ENCODE assay signal across 31 mouse cellular contexts in genomic region chr7:120933110-120933509, GRCm38 (mm10). TPM values are rescaled to one million over a fixed set of nuclear protein-coding genes. Genes with fewer than 3 reads are reported as not detected.
DNase-seq lines count a peak whose midpoint lies in the region; ATAC-seq and TF ChIP-seq lines count a peak whose summit lies in the region.
"Had no signal": no experiment of that assay in that cellular context is flagged by ENCODE, and none has a peak within 500 bp of the region (broad histone marks: within the 10 kb centered on the region; RNA-seq: fewer than 3 reads in every experiment).

No protein-coding gene starts in this region.

- H3K9me3 ChIP-seq in heart, embryonic 12.5 days (replicated peaks), result no peaks in the 10 kb centered on the region
- no peaks in the 10 kb centered on the region for H3K9me3 ChIP-seq in liver, embryonic 14.5 days (ENCODE audit: control insufficient read depth, low read length)
- H3K9me3 ChIP-seq in liver, embryonic 11.5 days (ENCODE audit: control insufficient read depth, low read length), result no peaks in the 10 kb centered on the region
- H3K9me3 ChIP-seq in G1E (replicated peaks), result no peaks in the 10 kb centered on the region
- H3K9me3 ChIP-seq in liver, embryonic 15.5 days (replicated peaks), result no peaks in the 10 kb centered on the region
- H3K9me3 ChIP-seq: embryonic facial prominence, embryonic 15.5 days; heart, embryonic 13.5 days had no signal

- no peak overlapping the region for H3K27ac ChIP-seq in heart, embryonic 12.5 days (ENCODE audit: poor library complexity, severe bottlenecking)
- no peak overlapping the region for H3K27ac ChIP-seq in liver, embryonic 14.5 days
- H3K27ac ChIP-seq in liver, embryonic 11.5 days (ENCODE audit: low read depth, low read length), result no peak overlapping the region
- peak overlapping the region; percentile 53 for H3K27ac ChIP-seq in liver, embryonic 15.5 days (replicated peaks)
- H3K27ac ChIP-seq: embryonic facial prominence, embryonic 15.5 days; gastrocnemius, adult 2 months; heart, embryonic 13.5 days; hindbrain, embryonic 14.5 days; hindbrain, postnatal 0 days had no signal

- 0 out of 2 replicates have a peak, but pooled peaks cover 2% of the 10 kb centered on the region for H3K4me1 ChIP-seq in heart, embryonic 12.5 days (replicated peaks)
- H3K4me1 ChIP-seq in liver, embryonic 14.5 days (replicated peaks; ENCODE audit: control insufficient read depth in 2 of 2, insufficient read depth in 2 of 2, low read length in 1 of 2), result peaks cover 2 to 8% of the 10 kb centered on the region in 2 experiments; a peak in 1 of 4 replicates
- peaks cover 11% of the 10 kb centered on the region for H3K4me1 ChIP-seq in liver, embryonic 11.5 days (replicated peaks; ENCODE audit: control insufficient read depth, insufficient read depth, low read length)
- H3K4me1 ChIP-seq in G1E (ENCODE audit: insufficient read depth, low read depth, low read length), result peaks cover 73% of the 10 kb centered on the region
- peaks cover 18% of the 10 kb centered on the region for H3K4me1 ChIP-seq in liver, embryonic 15.5 days (replicated peaks)
- H3K4me1 ChIP-seq: embryonic facial prominence, embryonic 15.5 days; heart, embryonic 13.5 days had no signal

- H3K27me3 ChIP-seq in heart, embryonic 12.5 days (replicated peaks), result no peaks in the 10 kb centered on the region
- H3K27me3 ChIP-seq in liver, embryonic 14.5 days (ENCODE audit: control insufficient read depth, insufficient read depth, low read length), result no peaks in the 10 kb centered on the region
- H3K27me3 ChIP-seq in liver, embryonic 11.5 days (replicated peaks; ENCODE audit: control insufficient read depth, insufficient read depth, low read length), result no peaks in the 10 kb centered on the region
- H3K27me3 ChIP-seq in G1E (ENCODE audit: insufficient read depth, low read length), result no peaks in the 10 kb centered on the region
- no peaks in the 10 kb centered on the region for H3K27me3 ChIP-seq in liver, embryonic 15.5 days
- H3K27me3 ChIP-seq: CH12.LX; embryonic facial prominence, embryonic 15.5 days; heart, embryonic 13.5 days had no signal

- H3K4me3 ChIP-seq in heart, embryonic 12.5 days, result no peak overlapping the region
- no peak overlapping the region for H3K4me3 ChIP-seq in liver, embryonic 14.5 days (ENCODE audit: insufficient read depth in 1 of 2, low read depth in 2 of 2, low read length in 2 of 2)
- no peak overlapping the region for H3K4me3 ChIP-seq in liver, embryonic 11.5 days (ENCODE audit: low read depth, low read length)
- peak overlapping the region; percentile 60; the same call in 1 of the 2 replicates for H3K4me3 ChIP-seq in G1E (ENCODE audit: low read depth, low read length)
- H3K4me3 ChIP-seq in liver, embryonic 15.5 days (replicated peaks), result no peak overlapping the region
- H3K4me3 ChIP-seq: embryonic facial prominence, embryonic 15.5 days; gastrocnemius, adult 2 months; heart, embryonic 13.5 days had no signal

- no peak overlapping the region for H3K4me2 ChIP-seq in heart, embryonic 12.5 days
- no peak overlapping the region for H3K4me2 ChIP-seq in liver, embryonic 14.5 days (ENCODE audit: low read depth)
- H3K4me2 ChIP-seq in liver, embryonic 11.5 days, result no peak overlapping the region
- no peak overlapping the region for H3K4me2 ChIP-seq in liver, embryonic 15.5 days
- H3K4me2 ChIP-seq: embryonic facial prominence, embryonic 15.5 days; heart, embryonic 13.5 days; hindbrain, embryonic 14.5 days had no signal

- no peak overlapping the region for H3K9ac ChIP-seq in heart, embryonic 12.5 days
- H3K9ac ChIP-seq in liver, embryonic 14.5 days (replicated peaks), result 0 out of 2 replicates have a peak overlapping the region, but pooled peaks have one; percentile 16
- no peak overlapping the region for H3K9ac ChIP-seq in liver, embryonic 11.5 days (ENCODE audit: low read depth, low read length)
- no peak overlapping the region for H3K9ac ChIP-seq in liver, embryonic 15.5 days
- H3K9ac ChIP-seq: embryonic facial prominence, embryonic 15.5 days; forebrain, postnatal 0 days; heart, embryonic 13.5 days; hindbrain, embryonic 14.5 days had no signal

- no peak for TF ChIP-seq EP300 in liver, embryonic 14.5 days (IDR thresholded peaks at IDR 0.05; ENCODE audit: low read depth)

- no peak for ATAC-seq in heart, embryonic 12.5 days (ENCODE audit: insufficient number of reproducible peaks, low FRiP score)
- 0 out of 2 replicates have a peak, but pooled peaks have one; percentile 9 for ATAC-seq in liver, embryonic 14.5 days (ENCODE audit: insufficient read depth)
- no peak for ATAC-seq in liver, embryonic 11.5 days (replicated peaks; ENCODE audit: low FRiP score)
- no peak for ATAC-seq in G1E (ENCODE audit: extremely low read depth, insufficient number of reproducible peaks, low FRiP score, poor library complexity, severe bottlenecking)
- no peak for ATAC-seq in liver, embryonic 15.5 days (ENCODE audit: insufficient read depth)
- ATAC-seq: forebrain, embryonic 14.5 days; forebrain, postnatal 0 days; hindbrain, postnatal 0 days had no signal

- peak; percentile 83 for DNase-seq in heart, adult 11 months
- no peak for DNase-seq in liver, embryonic 14.5 days (ENCODE audit: low read depth in 3 of 3, low spot score in 3 of 3)
- no peak for DNase-seq in liver, embryonic 11.5 days (ENCODE audit: low spot score)
- no peak for DNase-seq in G1E (ENCODE audit: low spot score)
- no peak for DNase-seq in urinary bladder, adult 18-20 months (ENCODE audit: low spot score in 2 of 2)
- DNase-seq: adrenal gland, adult 2 months; adrenal gland, postnatal 14 days; B cell, adult 2 months; cerebellum, adult 11-12 months; cerebellum, adult 8-10 months; cerebellum, postnatal 10 days; cerebellum, postnatal 36 days; embryo, embryonic 11 days; forebrain, postnatal 0 days; gastrocnemius, adult 2 months; gastrocnemius, postnatal 14 days; heart, adult 18-20 months; heart, postnatal 14 days; heart, postnatal 4 days had no signal

- no peak for TF ChIP-seq CTCF in liver, embryonic 14.5 days (IDR thresholded peaks at IDR 0.05; ENCODE audit: low read depth)
- TF ChIP-seq CTCF in G1E (IDR thresholded peaks at IDR 0.05; ENCODE audit: low read depth, low read length), result no peak

- 89% methylated on average over 7 of the region's 7 CpGs for WGBS in heart, embryonic 12.5 days
- WGBS in liver, embryonic 14.5 days (ENCODE audit: insufficient replicate concordance), result 87% methylated on average over 7 of the region's 7 CpGs
- 90% methylated on average over 7 of the region's 7 CpGs for WGBS in liver, embryonic 11.5 days
- 83% methylated on average over 7 of the region's 7 CpGs for WGBS in liver, embryonic 15.5 days (ENCODE audit: insufficient replicate concordance)

- H3K36me3 ChIP-seq in heart, embryonic 12.5 days, result peaks cover 90% of the 10 kb centered on the region
- peaks cover 27% of the 10 kb centered on the region for H3K36me3 ChIP-seq in liver, embryonic 14.5 days (replicated peaks; ENCODE audit: control insufficient read depth, insufficient read depth, low read depth)
- peaks cover 57% of the 10 kb centered on the region for H3K36me3 ChIP-seq in liver, embryonic 11.5 days (ENCODE audit: control insufficient read depth, insufficient read depth, low read length)
- peaks cover 100% of the 10 kb centered on the region for H3K36me3 ChIP-seq in G1E (replicated peaks)
- peaks cover 95% of the 10 kb centered on the region for H3K36me3 ChIP-seq in liver, embryonic 15.5 days (replicated peaks)

RNA-seq across cellular contexts. Expression of gene Polr3e, which starts 15.6 kb away (rescaled TPM):
- polyA plus RNA-seq in heart, embryonic 12.5 days (2016; fragmentation: Nextera tagmentation; extraction: Ambion mirVana), result 24.4 and 25.9 TPM in 2 replicates
- 5.8 and 9.2 TPM in 2 replicates for polyA plus RNA-seq in liver, embryonic 14.5 days (2012; rRNA removed)
- 6.6 and 7.1 TPM in 2 replicates for polyA plus RNA-seq in liver, embryonic 14.5 days (2014; fragmentation: Nextera tagmentation; extraction: Ambion mirVana)
- polyA plus RNA-seq in liver, embryonic 11.5 days (2014; fragmentation: Nextera tagmentation; extraction: Ambion mirVana), result 30.0 and 31.3 TPM in 2 replicates
- total RNA-seq in G1E (2014; fragmentation: Nextera tagmentation), result 18.0 and 21.3 TPM in 2 replicates
- total RNA-seq in G1E (2017), result 26.2 and 27.6 TPM in 2 replicates
- polyA plus RNA-seq in G1E (2012), result 31.1 and 36.5 TPM in 2 replicates
- 12.8 and 13.4 TPM in 2 replicates for polyA plus RNA-seq in liver, embryonic 15.5 days (2015; fragmentation: Nextera tagmentation; extraction: Ambion mirVana)

RNA-seq across cellular contexts. Expression of gene Cdr2, which starts 49.0 kb away (rescaled TPM):
- polyA plus RNA-seq in heart, embryonic 12.5 days (2016; fragmentation: Nextera tagmentation; extraction: Ambion mirVana), result 16.1 and 17.8 TPM in 2 replicates
- polyA plus RNA-seq in liver, embryonic 14.5 days (2012; rRNA removed), result 67.9 and 100 TPM in 2 replicates
- 56.3 and 59.8 TPM in 2 replicates for polyA plus RNA-seq in liver, embryonic 14.5 days (2014; fragmentation: Nextera tagmentation; extraction: Ambion mirVana)
- 16.3 and 17.3 TPM in 2 replicates for polyA plus RNA-seq in liver, embryonic 11.5 days (2014; fragmentation: Nextera tagmentation; extraction: Ambion mirVana)
- total RNA-seq in G1E (2014; fragmentation: Nextera tagmentation) (12.8 and 20.0 TPM in 2 replicates), G1E (2017) (12.7 and 14.0 TPM in 2 replicates)
- polyA plus RNA-seq in G1E (2012), result 7.7 and 8.0 TPM in 2 replicates
- polyA plus RNA-seq in liver, embryonic 15.5 days (2015; fragmentation: Nextera tagmentation; extraction: Ambion mirVana), result 48.6 and 56.8 TPM in 2 replicates

RNA-seq across cellular contexts. Expression of gene Mfsd13b, which starts 49.2 kb away (rescaled TPM):
- 0.43 and 0.45 TPM in 2 replicates for polyA plus RNA-seq in heart, embryonic 12.5 days (2016; fragmentation: Nextera tagmentation; extraction: Ambion mirVana)
- 0.04 and 0.06 TPM in 2 replicates for polyA plus RNA-seq in liver, embryonic 14.5 days (2012; rRNA removed)
- not detected in 2 replicates for polyA plus RNA-seq in liver, embryonic 14.5 days (2014; fragmentation: Nextera tagmentation; extraction: Ambion mirVana)
- 0.38 TPM in 1 of 2 replicates, not detected in the other for polyA plus RNA-seq in liver, embryonic 11.5 days (2014; fragmentation: Nextera tagmentation; extraction: Ambion mirVana)
- 4.5 TPM in 1 of 2 replicates, not detected in the other for total RNA-seq in G1E (2014; fragmentation: Nextera tagmentation)
- total RNA-seq in G1E (2017), result 0.38 TPM in 1 of 2 replicates, not detected in the other
- not detected in 2 replicates for polyA plus RNA-seq in G1E (2012)
- polyA plus RNA-seq in liver, embryonic 15.5 days (2015; fragmentation: Nextera tagmentation; extraction: Ambion mirVana), result 0.15 TPM in 1 of 2 replicates, not detected in the other
- total RNA-seq: adrenal gland, adult 2 months; adrenal gland, postnatal 14 days; adrenal gland, postnatal 4 days; CH12.LX; gastrocnemius, adult 2 months; gastrocnemius, postnatal 14 days; gastrocnemius, postnatal 4 days; heart, adult 18-20 months; heart, postnatal 14 days; heart, postnatal 4 days; MEL had no signal
- polyA plus RNA-seq: embryonic facial prominence, embryonic 11.5 days had no signal
